Mouse (Mus musculus) C2C12 (cell line): ENCODE results near the gene Cacng1. TPM values are rescaled to one million over a fixed set of nuclear protein-coding genes. Genes with fewer than 3 reads are reported as not detected.

Experiments used
- H3K27me3 ChIP-seq: one replicate; pipeline ENCODE4 v1.6.1; 2011; ENCODE audit not compliant: control insufficient read depth, insufficient read depth, insufficient read length
- H3K36me3 ChIP-seq: one replicate; pipeline ENCODE4 v1.6.1; 2011; ENCODE audit not compliant: control insufficient read depth, insufficient read depth
- H3K4me3 ChIP-seq: one replicate; pipeline ENCODE4 v1.5.1; 2011; ENCODE audit warnings: mild to moderate bottlenecking, control low read depth; ENCODE audit not compliant: poor library complexity, insufficient read depth, severe bottlenecking
- H3K79me2 ChIP-seq: one replicate; pipeline ENCODE4 v1.6.1; 2011; ENCODE audit not compliant: control insufficient read depth, insufficient read depth
- H3K79me3 ChIP-seq: one replicate; pipeline ENCODE4 v1.6.1; 2011; ENCODE audit warnings: low read depth, control low read depth
- H3ac ChIP-seq: one replicate; pipeline ENCODE3; 2011; ENCODE audit warnings: low read depth; ENCODE audit not compliant: control insufficient read depth, insufficient read length
- CEBPB ChIP-seq: IDR thresholded peaks from one replicate; pipeline ENCODE4 v1.6.1; 2011; ENCODE audit warnings: low read depth, mild to moderate bottlenecking, control low read depth, moderate library complexity
- CTCF ChIP-seq: IDR thresholded peaks from one replicate; pipeline ENCODE4 v1.5.1; 2011; ENCODE audit not compliant: control insufficient read depth, insufficient read depth, insufficient read length
- FOSL1 ChIP-seq: IDR thresholded peaks from one replicate; pipeline ENCODE4 v1.8.0; 2011; ENCODE audit warnings: mild to moderate bottlenecking, low read length; ENCODE audit not compliant: poor library complexity, insufficient read depth, severe bottlenecking
- MAX ChIP-seq: IDR thresholded peaks from one replicate; pipeline ENCODE4 v1.6.1; 2011; ENCODE audit warnings: mild to moderate bottlenecking, control low read depth
- MYOD1 ChIP-seq: IDR thresholded peaks from one replicate; pipeline ENCODE4 v1.6.1; 2011; ENCODE audit warnings: low read depth; ENCODE audit not compliant: control insufficient read depth, insufficient read length
- MYOG ChIP-seq: IDR thresholded peaks from one replicate; pipeline ENCODE4 v1.6.1; 2011; ENCODE audit not compliant: control insufficient read depth, insufficient read length; ENCODE audit errors: extremely low read depth
- USF1 ChIP-seq: IDR thresholded peaks from one replicate; pipeline ENCODE4 v1.6.1; 2011; ENCODE audit warnings: low read depth, mild to moderate bottlenecking, control low read depth, moderate library complexity
- polyA plus RNA-seq: library from polyadenylated mRNA; unstranded; fragments of >200 nt; fragmentation: generic; extraction: Trizol; gene quantifications from one replicate; pipeline ENCODE4 v1.2.1, GENCODE M21; 2012; ENCODE audit warnings: missing spikeins

The Cacng1 gene
- polyA plus RNA-seq, 1 experiment, result 158 TPM

- H3K4me3 ChIP-seq, result no peak overlapping the region
- no peaks in the 10 kb centered on the region for H3K27me3 ChIP-seq
- no peaks in the 10 kb centered on the region for H3K79me3 ChIP-seq
- TF ChIP-seq FOSL1, result no peak
- TF ChIP-seq MAX, result no peak
- no peak for TF ChIP-seq CEBPB
- TF ChIP-seq MYOG, result no peak
- no peak for TF ChIP-seq CTCF
- no peak for TF ChIP-seq USF1
- no peak for TF ChIP-seq MYOD1
- H3K36me3 ChIP-seq, result peaks cover 66% of the 10 kb centered on the region
- H3ac ChIP-seq, result no peak overlapping the region
- H3K79me2 ChIP-seq, result no peaks in the 10 kb centered on the region
Observed at GRCm38 (mm10) chr11:107660452-107660851, 55.9 kb downstream of the Cacng1 start.

GRCm38 (mm10) chr11:107657117-107657516 lies 59.2 kb downstream of the Cacng1 start:
- Histone ChIP-seq H3K4me3 (no peak overlapping the region), H3K79me3 (no peaks in the 10 kb centered on the region), H3ac (no peak overlapping the region), H3K27me3 (no peaks in the 10 kb centered on the region), H3K79me2 (no peaks in the 10 kb centered on the region), H3K36me3 (peaks cover 41% of the 10 kb centered on the region)
- TF ChIP-seq CTCF, result no peak
- no peak for TF ChIP-seq MYOG
- TF ChIP-seq MYOD1, result no peak
- TF ChIP-seq USF1, result no peak
- no peak for TF ChIP-seq CEBPB
- no peak for TF ChIP-seq FOSL1
- no peak for TF ChIP-seq MAX

GRCm38 (mm10) chr11:107655538-107655937 lies 60.8 kb downstream of the Cacng1 start:
- TF ChIP-seq MYOG (no peak), FOSL1 (no peak), MAX (no peak), USF1 (no peak), CEBPB (no peak), MYOD1 (no peak), CTCF (no peak)
- Histone ChIP-seq H3K4me3 (no peak overlapping the region), H3K79me2 (no peaks in the 10 kb centered on the region), H3K79me3 (no peaks in the 10 kb centered on the region), H3K36me3 (peaks cover 26% of the 10 kb centered on the region), H3ac (no peak overlapping the region), H3K27me3 (no peaks in the 10 kb centered on the region)

Other genes starting within 250 kb of the Cacng1 start
- gene Pitpnc1, start 245.8 kb downstream of the Cacng1 start, polyA plus RNA-seq, result 0.25 TPM
- 77.0 TPM for gene Psmd12, start 237.0 kb downstream of the Cacng1 start, polyA plus RNA-seq
- gene Helz, start 168.6 kb downstream of the Cacng1 start, polyA plus RNA-seq, result 6.8 TPM
- 0.74 TPM for gene Cacng4, start 78.0 kb upstream of the Cacng1 start, polyA plus RNA-seq
- not detected for gene Cacng5, start 198.5 kb upstream of the Cacng1 start, polyA plus RNA-seq